In genomic region chr6:93543354-93544129, GRCm38 (mm10) we compare ENCODE assay signal across 8 mouse cellular contexts.
DNase-seq lines count a peak whose midpoint lies in the region; ATAC-seq lines count a peak whose summit lies in the region.
"Had no signal": no experiment of that assay in that cellular context is flagged by ENCODE, and none has a peak within 500 bp of the region (broad histone marks: within the 10 kb centered on the region; RNA-seq: fewer than 3 reads in every experiment).

No protein-coding gene starts in this region.

- no peak overlapping the region for H3K9ac ChIP-seq in embryonic facial prominence, embryonic 15.5 days
- H3K9ac ChIP-seq in intestine, embryonic 15.5 days, result no peak overlapping the region
- H3K9ac ChIP-seq: liver, embryonic 14.5 days had no signal

- intact Hi-C loops in left cerebral cortex, postnatal 14 days (cut with DNase I), result loop anchor here (1.0 kb wide), 1 partner anchor 756 kb away; no protein-coding TSS in a partner anchor

- peak; percentile 19 to 21 for DNase-seq in left cerebral cortex, postnatal 14 days (ENCODE audit: low spot score in 2 of 2)
- no peak for DNase-seq in left cerebral cortex, adult 18-20 months (ENCODE audit: low spot score in 2 of 2)
- peak; percentile 29 for DNase-seq in lung, postnatal 25 days (ENCODE audit: low spot score)
- no peak for DNase-seq in adrenal gland, postnatal 10 days
- no peak for DNase-seq in layer of hippocampus, postnatal 25 days (ENCODE audit: extremely low spot score in 1 of 2, low spot score in 1 of 2)

- no peaks in the 10 kb centered on the region for H3K36me3 ChIP-seq in embryonic facial prominence, embryonic 15.5 days
- no peaks in the 10 kb centered on the region for H3K36me3 ChIP-seq in intestine, embryonic 15.5 days

- H3K4me3 ChIP-seq in embryonic facial prominence, embryonic 15.5 days (replicated peaks), result peak overlapping the region; percentile 18
- H3K4me3 ChIP-seq in intestine, embryonic 15.5 days (replicated peaks), result no peak overlapping the region

- H3K4me1 ChIP-seq in embryonic facial prominence, embryonic 15.5 days, result peaks cover 4% of the 10 kb centered on the region; the same call in 1 of the 2 replicates
- H3K4me1 ChIP-seq in intestine, embryonic 15.5 days (replicated peaks), result no peaks in the 10 kb centered on the region

- WGBS in embryonic facial prominence, embryonic 15.5 days, result 29% methylated on average over 15 of the region's 15 CpGs
- 34% methylated on average over 15 of the region's 15 CpGs for WGBS in intestine, embryonic 15.5 days

- H3K27me3 ChIP-seq in embryonic facial prominence, embryonic 15.5 days, result no peaks in the 10 kb centered on the region
- no peaks in the 10 kb centered on the region for H3K27me3 ChIP-seq in intestine, embryonic 15.5 days (replicated peaks)

- H3K9me3 ChIP-seq in embryonic facial prominence, embryonic 15.5 days (replicated peaks), result no peaks in the 10 kb centered on the region
- no peaks in the 10 kb centered on the region for H3K9me3 ChIP-seq in intestine, embryonic 15.5 days

- peak overlapping the region; percentile 38 for H3K4me2 ChIP-seq in embryonic facial prominence, embryonic 15.5 days (replicated peaks)
- H3K4me2 ChIP-seq in intestine, embryonic 15.5 days (replicated peaks), result peak overlapping the region; percentile 41

- no peak overlapping the region for H3K27ac ChIP-seq in embryonic facial prominence, embryonic 15.5 days (replicated peaks)
- H3K27ac ChIP-seq in intestine, embryonic 15.5 days, result no peak overlapping the region
- H3K27ac ChIP-seq: liver, embryonic 14.5 days had no signal

- no peak for ATAC-seq in embryonic facial prominence, embryonic 15.5 days (ENCODE audit: insufficient number of reproducible peaks, low FRiP score, low TSS enrichment, low read depth)
- 0 out of 2 replicates have a peak, but pooled peaks have one; percentile 31 for ATAC-seq in intestine, embryonic 15.5 days

Comparison
In these comparisons a context has a peak if more than half of its experiments do, and no peak if none do; other contexts are left out.
1. DNase-seq: peak in left cerebral cortex, postnatal 14 days (2 of 2) and lung, postnatal 25 days (single experiment); none in left cerebral cortex, adult 18-20 months (0 of 2), adrenal gland, postnatal 10 days (single experiment) and layer of hippocampus, postnatal 25 days (0 of 2).